Mouse (Mus musculus): ENCODE measurements around the gene Tuft1. TPM values are rescaled to one million over a fixed set of nuclear protein-coding genes. Genes with fewer than 3 reads are reported as not detected.

Tuft1 gene
- polyA plus RNA-seq, 1 experiment from 2014 or later, result 11.6 TPM

GRCm38 (mm10) chr3:94613258-94613878 lies 45.3 kb downstream of the Tuft1 start:
- no peak for ATAC-seq
- no peak overlapping the region for H3K4me3 ChIP-seq (ENCODE audit: low read length)
- 76% methylated on average over 7 of the region's 7 CpGs for WGBS
- no peaks in the 10 kb centered on the region for H3K27me3 ChIP-seq (replicated peaks; ENCODE audit: control insufficient read depth, insufficient read depth, low read length)
- no peaks in the 10 kb centered on the region for H3K9me3 ChIP-seq (ENCODE audit: control insufficient read depth, low read length)
- H3K36me3 ChIP-seq (ENCODE audit: control insufficient read depth, insufficient read depth, low read length), result no peaks in the 10 kb centered on the region
- no peak overlapping the region for H3K27ac ChIP-seq (ENCODE audit: low read length)
- no peak overlapping the region for H3K9ac ChIP-seq (ENCODE audit: low read depth, low read length)
- no peaks in the 10 kb centered on the region for H3K4me1 ChIP-seq (ENCODE audit: control insufficient read depth, insufficient read depth, low read length)
- no peak overlapping the region for H3K4me2 ChIP-seq (ENCODE audit: low read depth, low read length)

- Histone ChIP-seq H3K9ac (ENCODE audit: low read depth, low read length) (no peak overlapping the region), H3K4me3 (ENCODE audit: low read length) (no peak overlapping the region), H3K4me2 (ENCODE audit: low read depth, low read length) (no peak overlapping the region), H3K27ac (ENCODE audit: low read length) (no peak overlapping the region), H3K27me3 (replicated peaks; ENCODE audit: control insufficient read depth, insufficient read depth, low read length) (no peaks in the 10 kb centered on the region), H3K9me3 (ENCODE audit: control insufficient read depth, low read length) (no peaks in the 10 kb centered on the region), H3K4me1 (ENCODE audit: control insufficient read depth, insufficient read depth, low read length) (no peaks in the 10 kb centered on the region), H3K36me3 (ENCODE audit: control insufficient read depth, insufficient read depth, low read length) (no peaks in the 10 kb centered on the region)
- ATAC-seq, result no peak
- 82% methylated on average over 1 of the region's 1 CpGs for WGBS
Observed at GRCm38 (mm10) chr3:94612274-94612673, 46.4 kb downstream of the Tuft1 start.

- Histone ChIP-seq H3K4me3 (ENCODE audit: low read length) (no peak overlapping the region), H3K27ac (ENCODE audit: low read length) (no peak overlapping the region), H3K27me3 (replicated peaks; ENCODE audit: control insufficient read depth, insufficient read depth, low read length) (no peaks in the 10 kb centered on the region), H3K9me3 (ENCODE audit: control insufficient read depth, low read length) (no peaks in the 10 kb centered on the region), H3K36me3 (ENCODE audit: control insufficient read depth, insufficient read depth, low read length) (no peaks in the 10 kb centered on the region), H3K4me2 (ENCODE audit: low read depth, low read length) (no peak overlapping the region), H3K4me1 (ENCODE audit: control insufficient read depth, insufficient read depth, low read length) (no peaks in the 10 kb centered on the region), H3K9ac (ENCODE audit: low read depth, low read length) (no peak overlapping the region)
- no peak for ATAC-seq
- 72% methylated on average over 5 of the region's 5 CpGs for WGBS
Observed at GRCm38 (mm10) chr3:94611834-94612233, 46.8 kb downstream of the Tuft1 start.

- no peak overlapping the region for H3K9ac ChIP-seq (ENCODE audit: low read depth, low read length)
- ATAC-seq, result no peak
Observed at GRCm38 (mm10) chr3:94611343-94611742, 47.3 kb downstream of the Tuft1 start.

GRCm38 (mm10) chr3:94610581-94610980 lies 48.1 kb downstream of the Tuft1 start:
- H3K9ac ChIP-seq (ENCODE audit: low read depth, low read length), result no peak overlapping the region
- no peaks in the 10 kb centered on the region for H3K36me3 ChIP-seq (ENCODE audit: control insufficient read depth, insufficient read depth, low read length)
- H3K4me3 ChIP-seq (ENCODE audit: low read length), result no peak overlapping the region
- no peaks in the 10 kb centered on the region for H3K9me3 ChIP-seq (ENCODE audit: control insufficient read depth, low read length)
- H3K4me1 ChIP-seq (ENCODE audit: control insufficient read depth, insufficient read depth, low read length), result no peaks in the 10 kb centered on the region
- no peak overlapping the region for H3K27ac ChIP-seq (ENCODE audit: low read length)
- no peaks in the 10 kb centered on the region for H3K27me3 ChIP-seq (replicated peaks; ENCODE audit: control insufficient read depth, insufficient read depth, low read length)
- no peak overlapping the region for H3K4me2 ChIP-seq (ENCODE audit: low read depth, low read length)
- 73% methylated on average over 2 of the region's 2 CpGs for WGBS
- ATAC-seq, result no peak

More at GRCm38 (mm10) chr3:94611343-94611742, 47.3 kb downstream of the Tuft1 start:
- Histone ChIP-seq H3K9me3 (ENCODE audit: control insufficient read depth, low read length) (no peaks in the 10 kb centered on the region), H3K4me3 (ENCODE audit: low read length) (no peak overlapping the region), H3K27ac (ENCODE audit: low read length) (no peak overlapping the region), H3K4me1 (ENCODE audit: control insufficient read depth, insufficient read depth, low read length) (no peaks in the 10 kb centered on the region), H3K36me3 (ENCODE audit: control insufficient read depth, insufficient read depth, low read length) (no peaks in the 10 kb centered on the region), H3K4me2 (ENCODE audit: low read depth, low read length) (no peak overlapping the region), H3K27me3 (replicated peaks; ENCODE audit: control insufficient read depth, insufficient read depth, low read length) (no peaks in the 10 kb centered on the region)
- 64% methylated on average over 4 of the region's 4 CpGs for WGBS

GRCm38 (mm10) chr3:94609621-94610020 lies 49.1 kb downstream of the Tuft1 start:
- WGBS, result 91% methylated on average over 3 of the region's 3 CpGs
- H3K4me2 ChIP-seq (ENCODE audit: low read depth, low read length), result no peak overlapping the region
- no peaks in the 10 kb centered on the region for H3K36me3 ChIP-seq (ENCODE audit: control insufficient read depth, insufficient read depth, low read length)
- H3K4me1 ChIP-seq (ENCODE audit: control insufficient read depth, insufficient read depth, low read length), result no peaks in the 10 kb centered on the region
- no peaks in the 10 kb centered on the region for H3K27me3 ChIP-seq (replicated peaks; ENCODE audit: control insufficient read depth, insufficient read depth, low read length)
- no peak overlapping the region for H3K9ac ChIP-seq (ENCODE audit: low read depth, low read length)
- no peak overlapping the region for H3K27ac ChIP-seq (ENCODE audit: low read length)
- no peak overlapping the region for H3K4me3 ChIP-seq (ENCODE audit: low read length)
- ATAC-seq, result no peak
- H3K9me3 ChIP-seq (ENCODE audit: control insufficient read depth, low read length), result no peaks in the 10 kb centered on the region

- no peaks in the 10 kb centered on the region for H3K9me3 ChIP-seq (ENCODE audit: control insufficient read depth, low read length)
- H3K4me2 ChIP-seq (ENCODE audit: low read depth, low read length), result no peak overlapping the region
- H3K4me3 ChIP-seq (ENCODE audit: low read length), result no peak overlapping the region
- no peak overlapping the region for H3K27ac ChIP-seq (ENCODE audit: low read length)
- under 1% methylated on average over 4 of the region's 4 CpGs for WGBS
- ATAC-seq, result no peak
- no peak overlapping the region for H3K9ac ChIP-seq (ENCODE audit: low read depth, low read length)
- no peaks in the 10 kb centered on the region for H3K36me3 ChIP-seq (ENCODE audit: control insufficient read depth, insufficient read depth, low read length)
- H3K4me1 ChIP-seq (ENCODE audit: control insufficient read depth, insufficient read depth, low read length), result no peaks in the 10 kb centered on the region
- H3K27me3 ChIP-seq (replicated peaks; ENCODE audit: control insufficient read depth, insufficient read depth, low read length), result no peaks in the 10 kb centered on the region
Observed at GRCm38 (mm10) chr3:94601959-94602358, 56.7 kb downstream of the Tuft1 start.

- no peak overlapping the region for H3K4me2 ChIP-seq (ENCODE audit: low read depth, low read length)
- no peaks in the 10 kb centered on the region for H3K4me1 ChIP-seq (ENCODE audit: control insufficient read depth, insufficient read depth, low read length)
- no peak overlapping the region for H3K9ac ChIP-seq (ENCODE audit: low read depth, low read length)
- WGBS, result 54% methylated on average over 3 of the region's 3 CpGs
- H3K27me3 ChIP-seq (replicated peaks; ENCODE audit: control insufficient read depth, insufficient read depth, low read length), result no peaks in the 10 kb centered on the region
- no peak overlapping the region for H3K27ac ChIP-seq (ENCODE audit: low read length)
- H3K36me3 ChIP-seq (ENCODE audit: control insufficient read depth, insufficient read depth, low read length), result no peaks in the 10 kb centered on the region
- H3K4me3 ChIP-seq (ENCODE audit: low read length), result no peak overlapping the region
- H3K9me3 ChIP-seq (ENCODE audit: control insufficient read depth, low read length), result no peaks in the 10 kb centered on the region
- ATAC-seq, result no peak
Observed at GRCm38 (mm10) chr3:94597224-94597779, 61.4 kb downstream of the Tuft1 start.

GRCm38 (mm10) chr3:94595871-94596287 lies 62.8 kb downstream of the Tuft1 start:
- Histone ChIP-seq H3K4me3 (ENCODE audit: low read length) (no peak overlapping the region), H3K9me3 (ENCODE audit: control insufficient read depth, low read length) (no peaks in the 10 kb centered on the region), H3K27me3 (replicated peaks; ENCODE audit: control insufficient read depth, insufficient read depth, low read length) (no peaks in the 10 kb centered on the region), H3K9ac (ENCODE audit: low read depth, low read length) (no peak overlapping the region), H3K4me1 (ENCODE audit: control insufficient read depth, insufficient read depth, low read length) (no peaks in the 10 kb centered on the region), H3K4me2 (ENCODE audit: low read depth, low read length) (no peak overlapping the region), H3K36me3 (ENCODE audit: control insufficient read depth, insufficient read depth, low read length) (no peaks in the 10 kb centered on the region), H3K27ac (ENCODE audit: low read length) (no peak overlapping the region)
- no peak for ATAC-seq
- WGBS, result 91% methylated on average over 6 of the region's 6 CpGs

GRCm38 (mm10) chr3:94591066-94591465 lies 67.6 kb downstream of the Tuft1 start:
- Histone ChIP-seq H3K4me3 (ENCODE audit: low read length) (no peak overlapping the region), H3K4me1 (ENCODE audit: control insufficient read depth, insufficient read depth, low read length) (peaks cover 6% of the 10 kb centered on the region; the same call in 1 of the 2 replicates), H3K9ac (ENCODE audit: low read depth, low read length) (no peak overlapping the region), H3K27ac (ENCODE audit: low read length) (no peak overlapping the region), H3K36me3 (ENCODE audit: control insufficient read depth, insufficient read depth, low read length) (no peaks in the 10 kb centered on the region), H3K27me3 (replicated peaks; ENCODE audit: control insufficient read depth, insufficient read depth, low read length) (peaks cover 2% of the 10 kb centered on the region; the same call in 1 of the 2 replicates), H3K9me3 (ENCODE audit: control insufficient read depth, low read length) (no peaks in the 10 kb centered on the region), H3K4me2 (ENCODE audit: low read depth, low read length) (no peak overlapping the region)
- WGBS, result 81% methylated on average over 5 of the region's 5 CpGs
- no peak for ATAC-seq
